Mouse (Mus musculus) ES-E14 (cell line): ENCODE results near the gene Hsfy2. TPM values are rescaled to one million over a fixed set of nuclear protein-coding genes. Genes with fewer than 3 reads are reported as not detected.

Experiments
- DNase-seq: peaks from one replicate; pipeline ENCODE4 v3.0.0-alpha.2; 2013; ENCODE audit warnings: low read depth, low spot score
- H3K27ac ChIP-seq: 2 replicates; pipeline ENCODE4 v1.5.1; 2012; ENCODE audit warnings: low read depth, mild to moderate bottlenecking, low read length, moderate library complexity, mixed read lengths; ENCODE audit not compliant: poor library complexity, insufficient read depth, severe bottlenecking
- H3K36me3 ChIP-seq: 2 replicates; pipeline ENCODE4 v1.6.1; 2012; ENCODE audit warnings: mild to moderate bottlenecking, low read length, moderate library complexity, mixed read lengths; ENCODE audit not compliant: control insufficient read depth, poor library complexity, insufficient read depth, severe bottlenecking
- H3K4me1 ChIP-seq, 2 experiments: fragments of 150-350 bp in 1 of 2; sonication (generic) in 1 of 2; 2 replicates each; pipeline ENCODE4 v1.6.1; 2012; ENCODE audit warnings: low read length in 2 of 2, mild to moderate bottlenecking in 1 of 2, mixed read lengths in 1 of 2; ENCODE audit not compliant: control insufficient read depth in 2 of 2, insufficient read depth in 2 of 2, poor library complexity in 1 of 2
- H3K4me3 ChIP-seq, 2 experiments: fragments of 150-350 bp in 1 of 2; sonication (generic) in 1 of 2; 2 replicates each; pipeline ENCODE4 v1.5.1; 2012; ENCODE audit warnings: low read length in 2 of 2, low read depth in 1 of 2, mild to moderate bottlenecking in 1 of 2, mixed read lengths in 1 of 2; ENCODE audit not compliant: insufficient read depth in 1 of 2, poor library complexity in 1 of 2, severe bottlenecking in 1 of 2
- H3K9ac ChIP-seq: 2 replicates; pipeline ENCODE4 v1.6.1; 2012; ENCODE audit warnings: low read depth, mild to moderate bottlenecking, low read length, mixed read lengths; ENCODE audit not compliant: poor library complexity, insufficient read depth, severe bottlenecking
- H3K9me3 ChIP-seq: fragments of 150-350 bp; sonication (generic); 2 replicates; pipeline ENCODE4 v1.6.1; 2012; ENCODE audit warnings: low read depth, mild to moderate bottlenecking, low read length; ENCODE audit not compliant: control insufficient read depth, insufficient read depth
- CHD2 ChIP-seq: IDR thresholded peaks from 2 replicates; pipeline ENCODE4 v1.6.1; 2014; ENCODE audit warnings: mild to moderate bottlenecking, low read depth, low read length, inconsistent platforms
- HCFC1 ChIP-seq: IDR thresholded peaks from 2 replicates; pipeline ENCODE4 v1.6.1; 2012; ENCODE audit warnings: low read length, inconsistent platforms, borderline replicate concordance; ENCODE audit not compliant: insufficient read depth
- MAFK ChIP-seq: IDR thresholded peaks from 2 replicates; pipeline ENCODE4 v1.6.1; 2014; ENCODE audit warnings: mild to moderate bottlenecking, low read depth, low read length, inconsistent platforms; ENCODE audit not compliant: insufficient read depth
- ZC3H11A ChIP-seq: IDR thresholded peaks from 2 replicates; pipeline ENCODE4 v1.6.1; 2012; ENCODE audit warnings: low read depth, mild to moderate bottlenecking, inconsistent platforms, low read length, borderline replicate concordance
- ZNF384 ChIP-seq: IDR thresholded peaks from 2 replicates; pipeline ENCODE4 v1.6.1; 2012; ENCODE audit warnings: low read depth, low read length, inconsistent platforms
- in situ Hi-C, 2 experiments: fragments of 600-800 bp; cut with MboI; formaldehyde crosslinking; loops; one replicate each; pipeline ENCODE4 v1.15.1; 2025; ENCODE audit warnings: low sequenced_read_pairs in 2 of 2, inconsistent platforms in 1 of 2; ENCODE audit not compliant: unreplicated experiment in 2 of 2
- total RNA-seq: library from RNA; depleted of rRNA; stranded (reverse); fragments of 300-350 nt; gene quantifications from 2 replicates; pipeline ENCODE4 v1.2.3, GENCODE M21; 2012

The Hsfy2 gene
- total RNA-seq, 1 experiment = not detected

GRCm38 (mm10) chr1:56674601-56675000, 37.4 kb upstream of the Hsfy2 start:
- Histone ChIP-seq H3K4me3 (no peak overlapping the region), H3K9me3 (no peaks in the 10 kb centered on the region), H3K9ac (no peak overlapping the region), H3K27ac (no peak overlapping the region), H3K36me3 (no peaks in the 10 kb centered on the region), H3K4me1 (no peaks in the 10 kb centered on the region)
- no peak for DNase-seq
- TF ChIP-seq ZNF384 (no peak), CHD2 (no peak), ZC3H11A (no peak), MAFK (no peak), HCFC1 (no peak)
- in situ Hi-C loops = no loop called here

- no peak for DNase-seq
These were observed 34.2 kb upstream of the Hsfy2 start for GRCm38 (mm10) chr1:56671241-56671945.

GRCm38 (mm10) chr1:56670509-56670908, 33.3 kb upstream of the Hsfy2 start:
- no peaks in the 10 kb centered on the region for H3K9me3 ChIP-seq
- no peak overlapping the region for H3K4me3 ChIP-seq
- in situ Hi-C loops = no loop called here
- no peak overlapping the region for H3K27ac ChIP-seq
- TF ChIP-seq CHD2 (no peak), MAFK (no peak), HCFC1 (no peak), ZNF384 (no peak), ZC3H11A (no peak)
- H3K4me1 ChIP-seq = no peaks in the 10 kb centered on the region
- no peaks in the 10 kb centered on the region for H3K36me3 ChIP-seq
- H3K9ac ChIP-seq = no peak overlapping the region
- no peak for DNase-seq

More at GRCm38 (mm10) chr1:56671241-56671945, 34.2 kb upstream of the Hsfy2 start:
- Histone ChIP-seq H3K4me3 (no peak overlapping the region), H3K27ac (no peak overlapping the region), H3K9me3 (no peaks in the 10 kb centered on the region), H3K9ac (no peak overlapping the region), H3K36me3 (no peaks in the 10 kb centered on the region), H3K4me1 (no peaks in the 10 kb centered on the region)
- TF ChIP-seq MAFK = no peak
- in situ Hi-C loops = no loop called here

- in situ Hi-C loops = no loop called here
- no peaks in the 10 kb centered on the region for H3K36me3 ChIP-seq
- no peak overlapping the region for H3K9ac ChIP-seq
- no peak overlapping the region for H3K4me3 ChIP-seq
- H3K9me3 ChIP-seq = no peaks in the 10 kb centered on the region
- no peak for TF ChIP-seq HCFC1
- TF ChIP-seq MAFK = no peak
- no peak for TF ChIP-seq ZC3H11A
- no peak for TF ChIP-seq CHD2
- DNase-seq = no peak
- no peaks in the 10 kb centered on the region for H3K4me1 ChIP-seq
- no peak overlapping the region for H3K27ac ChIP-seq
These were observed 27.4 kb upstream of the Hsfy2 start for GRCm38 (mm10) chr1:56664606-56665005.

GRCm38 (mm10) chr1:56626824-56627223, 10.4 kb downstream of the Hsfy2 start:
- TF ChIP-seq ZC3H11A (no peak), HCFC1 (no peak), ZNF384 (no peak), MAFK (no peak), CHD2 (no peak)
- no peaks in the 10 kb centered on the region for H3K9me3 ChIP-seq
- in situ Hi-C loops = no loop called here
- H3K36me3 ChIP-seq = no peaks in the 10 kb centered on the region
- H3K9ac ChIP-seq = no peak overlapping the region
- DNase-seq = no peak
- no peaks in the 10 kb centered on the region for H3K4me1 ChIP-seq
- no peak overlapping the region for H3K4me3 ChIP-seq
- no peak overlapping the region for H3K27ac ChIP-seq
